Mouse (Mus musculus) embryo, embryonic 11 days (tissue): ENCODE measurements around the gene Eif4g3.

Experiments used
- DNase-seq: peaks from one replicate; pipeline ENCODE4 v3.0.0-alpha.2; 2015

The Eif4g3 gene

GRCm38 (mm10) chr4:137991240-137991639, 1.6 kb upstream of the Eif4g3 start:
- DNase-seq: no peak

- peak; percentile 99 for DNase-seq
These were observed 503 bp downstream of the Eif4g3 start for GRCm38 (mm10) chr4:137993291-137993758.

GRCm38 (mm10) chr4:137993821-137994561, 1.2 kb downstream of the Eif4g3 start:
- peak; percentile 45 for DNase-seq

GRCm38 (mm10) chr4:137994562-137995336, 1.9 kb downstream of the Eif4g3 start:
- no peak for DNase-seq

- no peak for DNase-seq
These were observed 2.6 kb downstream of the Eif4g3 start for GRCm38 (mm10) chr4:137995399-137995798.

GRCm38 (mm10) chr4:137998232-137998631, 5.4 kb downstream of the Eif4g3 start:
- no peak for DNase-seq

- peak; percentile 36 for DNase-seq
These were observed 7.9 kb downstream of the Eif4g3 start for GRCm38 (mm10) chr4:138000682-138001081.

GRCm38 (mm10) chr4:138003909-138004610, 11.2 kb downstream of the Eif4g3 start:
- no peak for DNase-seq

- DNase-seq: no peak
These were observed 13.0 kb downstream of the Eif4g3 start for GRCm38 (mm10) chr4:138005781-138006180.

GRCm38 (mm10) chr4:138006951-138007613, 14.3 kb downstream of the Eif4g3 start:
- no peak for DNase-seq

GRCm38 (mm10) chr4:138008646-138009045, 15.8 kb downstream of the Eif4g3 start:
- DNase-seq: no peak

GRCm38 (mm10) chr4:138009786-138010502, 17.1 kb downstream of the Eif4g3 start:
- no peak for DNase-seq

- no peak for DNase-seq
These were observed 21.1 kb downstream of the Eif4g3 start for GRCm38 (mm10) chr4:138013723-138014479.

- no peak for DNase-seq
These were observed 23.1 kb downstream of the Eif4g3 start for GRCm38 (mm10) chr4:138015966-138016365.

GRCm38 (mm10) chr4:138017085-138017637, 24.3 kb downstream of the Eif4g3 start:
- DNase-seq: no peak

- DNase-seq: no peak
These were observed 25.2 kb downstream of the Eif4g3 start for GRCm38 (mm10) chr4:138018011-138018410.

- DNase-seq: no peak
These were observed 27.4 kb downstream of the Eif4g3 start for GRCm38 (mm10) chr4:138020231-138020630.

GRCm38 (mm10) chr4:138021651-138022050, 28.8 kb downstream of the Eif4g3 start:
- no peak for DNase-seq

- no peak for DNase-seq
These were observed 29.9 kb downstream of the Eif4g3 start for GRCm38 (mm10) chr4:138022761-138023160.

GRCm38 (mm10) chr4:138023403-138024100, 30.7 kb downstream of the Eif4g3 start:
- DNase-seq: no peak
